Mouse (Mus musculus) induced T-regulatory cell, adult 2 months (primary cell): ENCODE data around the gene Card11.

Source experiments
- DNase-seq: peaks from one replicate; pipeline ENCODE4 v3.0.0-alpha.2; 2012; ENCODE audit warnings: low read depth

The Card11 gene

DNA sequence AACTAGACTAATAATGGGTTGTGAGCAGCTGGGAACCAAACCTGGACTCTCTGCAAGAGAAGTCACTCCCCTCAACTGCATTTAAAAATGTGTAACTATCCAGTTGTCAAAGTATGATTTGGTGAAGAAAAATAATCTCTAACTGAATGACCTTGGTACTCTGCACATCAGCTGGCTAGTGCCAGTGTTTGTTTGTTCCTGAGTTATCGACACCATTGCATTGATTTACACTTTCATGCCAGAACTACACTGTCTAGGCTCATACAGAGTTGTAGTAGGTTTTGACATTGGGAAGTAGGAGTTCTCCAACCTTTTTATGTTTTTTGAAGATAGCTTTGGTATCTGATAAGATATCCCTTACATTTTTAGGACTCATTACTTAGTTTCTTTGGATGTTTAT is 81.9 kb downstream of the Card11 start:
- no peak for DNase-seq

- no peak for DNase-seq
These were observed 82.6 kb downstream of the Card11 start for GRCm38 (mm10) chr5:140917807-140918206.

GRCm38 (mm10) chr5:140910841-140911240 is 89.5 kb downstream of the Card11 start:
- DNase-seq: no peak

DNA sequence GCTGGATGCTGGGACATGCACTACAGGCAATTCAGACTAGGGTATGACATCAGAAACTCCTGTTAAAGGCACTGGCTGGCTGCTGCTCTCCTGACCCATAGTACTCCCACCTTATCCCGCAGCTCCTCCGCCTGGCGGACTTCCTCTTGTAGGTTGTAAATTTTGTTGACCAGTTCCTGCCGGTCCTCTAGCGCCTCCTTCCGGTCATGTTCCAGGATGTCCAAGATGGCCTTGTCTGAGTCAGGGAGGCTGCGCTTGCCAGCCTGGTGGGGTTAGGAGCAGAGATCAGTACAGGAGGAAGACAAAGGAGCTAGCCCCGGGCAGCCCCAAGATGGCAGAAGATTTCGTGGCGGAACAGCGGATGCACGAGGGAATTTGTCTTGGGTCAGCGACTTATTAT is 99.5 kb downstream of the Card11 start:
- no peak for DNase-seq

DNA sequence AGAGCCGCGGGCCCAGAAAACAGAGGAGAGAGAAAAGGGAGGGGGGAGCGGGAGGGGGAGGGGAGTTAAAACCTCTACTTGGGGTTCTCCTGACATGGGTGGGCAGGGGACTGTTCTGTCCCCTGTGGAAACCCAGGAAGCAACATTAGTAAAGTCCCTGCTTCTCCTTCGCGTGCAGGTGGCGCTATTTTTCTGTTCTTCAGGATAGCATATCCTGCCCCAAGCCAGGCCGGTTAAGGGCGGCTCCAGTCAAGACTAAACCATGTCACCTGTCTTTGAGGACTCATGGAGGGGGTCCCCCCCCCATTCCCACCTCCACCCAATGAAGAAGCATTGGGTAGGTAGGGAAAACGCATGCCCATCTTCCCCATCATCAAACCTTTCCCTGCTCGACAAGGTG is 109.3 kb downstream of the Card11 start:
- DNase-seq: no peak

DNA sequence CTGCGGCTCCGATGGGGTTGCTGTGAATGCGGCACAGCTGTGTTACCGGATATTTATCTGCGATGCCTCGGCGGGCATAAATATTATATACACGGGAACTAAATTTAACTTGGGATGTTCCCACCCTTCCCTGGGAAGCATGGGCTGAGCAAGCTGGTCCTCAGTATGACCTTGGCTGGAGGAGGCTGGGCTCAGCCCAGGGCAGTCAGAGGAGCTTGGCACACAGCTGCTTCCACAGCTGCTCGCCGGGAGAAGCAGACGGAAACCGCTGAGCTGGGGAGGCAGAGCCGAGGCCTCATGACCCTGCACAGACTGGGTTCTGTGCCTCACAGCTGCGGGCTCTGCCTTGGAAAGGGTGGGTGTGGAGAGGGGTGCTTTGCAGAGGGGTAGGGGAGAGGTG is 110.3 kb downstream of the Card11 start:
- DNase-seq: no peak

DNA sequence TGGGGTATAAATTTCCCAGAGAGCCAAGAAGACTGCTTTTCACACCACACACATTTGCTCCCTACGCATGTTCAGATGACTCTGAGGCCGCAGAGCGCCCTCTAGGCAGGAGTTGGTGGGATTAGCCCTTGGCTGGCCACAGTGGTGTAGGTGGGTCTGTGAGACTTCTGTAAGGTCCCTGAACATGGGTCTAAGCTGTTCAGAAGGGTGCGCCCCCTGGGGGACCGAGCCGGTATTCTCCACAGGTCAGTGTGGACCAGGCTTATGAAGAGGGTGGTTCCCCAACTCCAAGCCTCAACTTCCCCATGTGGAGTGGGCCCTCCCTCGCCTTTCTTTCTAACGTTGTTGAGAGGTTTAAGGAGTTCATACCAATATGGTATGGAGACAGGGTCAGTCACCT is 110.8 kb downstream of the Card11 start:
- peak; percentile 64 for DNase-seq

GRCm38 (mm10) chr5:140887871-140888270 is 112.5 kb downstream of the Card11 start:
- no peak for DNase-seq

DNA sequence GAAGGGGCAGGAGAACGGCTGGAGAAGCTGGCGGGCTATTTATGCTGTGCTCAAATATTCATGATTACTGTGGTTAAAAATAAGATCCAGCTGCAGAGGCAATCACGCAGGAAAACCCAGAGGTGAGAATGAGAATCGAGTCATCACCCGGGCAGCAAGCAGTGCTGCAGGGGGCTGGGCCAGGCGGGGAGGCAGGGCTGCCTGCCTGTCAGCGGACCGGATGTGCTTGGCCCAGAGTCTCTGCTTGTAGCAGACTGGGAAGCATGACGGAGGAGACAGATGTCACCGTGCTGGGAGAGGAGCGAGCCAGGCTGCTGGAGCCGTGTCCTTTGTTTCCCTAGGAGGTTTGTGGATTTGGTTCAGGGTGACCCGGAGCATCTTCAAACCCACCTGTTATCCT is 115.4 kb downstream of the Card11 start:
- no peak for DNase-seq

DNA sequence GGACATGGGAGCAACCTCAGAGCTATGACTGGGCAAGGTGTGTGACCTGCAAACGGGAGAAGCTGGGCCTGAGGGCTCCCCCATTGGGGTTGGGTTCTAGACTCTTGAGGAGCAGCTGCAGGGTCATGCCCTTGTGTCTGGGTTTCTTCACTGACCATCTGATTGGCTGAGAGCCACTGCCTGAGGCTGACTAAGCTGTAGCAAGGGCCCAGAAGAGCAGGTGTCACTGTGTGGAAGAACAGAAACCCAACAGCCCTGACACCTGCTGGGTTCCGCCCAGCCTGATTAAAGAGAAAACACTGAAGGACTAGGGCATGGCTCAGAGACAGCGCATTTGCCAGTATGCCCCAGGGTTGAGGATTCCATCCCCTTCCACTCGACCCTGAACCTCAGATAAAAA is 118.0 kb downstream of the Card11 start:
- DNase-seq: no peak

- DNase-seq: no peak
These were observed 120.2 kb downstream of the Card11 start for GRCm38 (mm10) chr5:140880151-140880550.

GRCm38 (mm10) chr5:140878644-140879043 is 121.7 kb downstream of the Card11 start:
- peak; percentile 73 for DNase-seq

GRCm38 (mm10) chr5:140873736-140874307 is 126.6 kb downstream of the Card11 start:
- DNase-seq: peak; percentile 55

DNA sequence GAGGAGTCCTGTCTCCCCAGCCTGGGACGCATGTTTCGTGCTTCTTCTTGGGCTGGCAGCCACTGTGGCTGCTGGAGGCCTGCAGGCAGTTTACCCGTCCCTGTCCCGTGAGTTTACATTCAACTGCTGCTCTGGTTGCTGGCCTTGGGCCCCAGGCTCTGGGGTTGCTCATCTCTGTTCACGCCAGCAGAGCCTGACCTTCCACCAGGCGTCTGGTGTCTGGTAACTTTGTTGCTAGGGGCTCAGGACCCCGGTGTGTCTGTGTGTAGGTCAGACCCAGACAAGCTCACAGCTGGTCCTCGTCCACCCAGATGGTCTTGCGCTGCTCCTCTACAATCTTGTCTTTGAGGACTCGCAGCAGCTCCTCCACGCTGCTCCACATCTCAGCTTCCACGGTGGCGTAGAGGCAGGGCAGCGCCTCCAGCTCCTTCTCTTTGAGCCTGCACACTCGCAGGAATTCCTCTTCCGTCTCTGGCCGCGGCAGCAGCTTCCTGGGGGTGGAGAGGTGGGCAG is 127.3 kb downstream of the Card11 start:
- peak; percentile 35 for DNase-seq

DNA sequence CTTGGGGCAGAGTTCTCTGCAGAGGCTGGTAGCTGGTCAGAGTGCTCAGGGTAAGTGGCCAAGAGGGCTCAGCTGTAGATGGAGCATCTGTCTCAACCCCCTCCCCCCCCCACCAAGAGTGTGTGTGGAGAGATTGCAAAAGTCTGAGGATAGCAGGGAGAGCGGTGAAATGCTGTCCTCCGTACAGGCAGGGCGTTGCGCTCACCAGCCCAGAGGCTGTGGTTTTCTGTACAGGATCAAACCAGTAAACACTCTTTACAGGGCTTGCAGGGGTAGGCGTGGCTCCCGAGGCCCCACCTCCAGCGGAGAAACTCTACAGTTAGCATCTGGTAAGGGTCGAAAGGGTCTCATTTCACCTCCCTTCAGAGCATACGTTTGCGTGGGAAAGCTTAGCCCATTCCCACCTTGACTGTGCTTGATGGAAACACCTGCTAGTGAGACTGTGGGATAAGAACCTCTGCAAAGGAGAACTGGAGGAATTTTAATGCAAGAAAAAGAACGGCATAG is 127.8 kb downstream of the Card11 start:
- DNase-seq: peak; percentile 79

DNA sequence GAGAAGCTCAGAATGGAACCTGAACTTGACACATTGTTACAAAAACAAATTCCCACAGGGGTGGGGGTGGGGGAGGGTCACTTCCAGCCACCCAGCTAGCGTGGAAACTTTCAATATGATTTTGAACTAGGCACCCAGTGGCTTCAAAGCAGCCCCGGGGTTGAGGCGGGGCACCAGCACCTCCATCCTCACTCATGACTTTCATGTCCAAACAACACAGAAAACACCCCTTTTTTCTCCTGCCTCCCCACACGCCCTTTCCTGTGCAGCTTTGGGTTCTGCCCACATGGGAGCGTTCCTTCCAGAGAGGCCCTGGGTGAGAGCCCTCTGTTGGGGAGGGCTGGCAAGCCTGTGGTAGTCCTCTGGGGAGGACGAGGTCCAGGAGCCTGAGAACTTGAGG is 129.1 kb downstream of the Card11 start:
- peak; percentile 77 for DNase-seq

DNA sequence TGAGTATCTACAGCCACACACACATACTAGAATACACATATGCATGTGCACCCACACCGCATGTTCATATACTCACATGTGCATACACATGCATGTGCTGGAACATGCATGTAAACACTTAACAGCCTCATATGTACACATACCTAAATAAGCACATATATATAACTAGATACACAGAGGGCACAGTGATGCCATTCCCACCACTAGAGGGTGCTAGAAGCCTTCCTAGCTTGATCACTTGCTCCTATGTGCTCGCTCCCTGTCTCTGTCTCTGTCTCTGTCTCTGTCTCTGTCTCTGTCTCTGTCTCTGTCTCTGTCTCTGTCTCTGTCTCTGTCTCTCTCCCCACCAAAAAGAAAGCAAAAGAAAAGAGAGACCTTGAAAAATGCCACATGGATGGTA is 131.3 kb downstream of the Card11 start:
- peak; percentile 89 for DNase-seq

DNA sequence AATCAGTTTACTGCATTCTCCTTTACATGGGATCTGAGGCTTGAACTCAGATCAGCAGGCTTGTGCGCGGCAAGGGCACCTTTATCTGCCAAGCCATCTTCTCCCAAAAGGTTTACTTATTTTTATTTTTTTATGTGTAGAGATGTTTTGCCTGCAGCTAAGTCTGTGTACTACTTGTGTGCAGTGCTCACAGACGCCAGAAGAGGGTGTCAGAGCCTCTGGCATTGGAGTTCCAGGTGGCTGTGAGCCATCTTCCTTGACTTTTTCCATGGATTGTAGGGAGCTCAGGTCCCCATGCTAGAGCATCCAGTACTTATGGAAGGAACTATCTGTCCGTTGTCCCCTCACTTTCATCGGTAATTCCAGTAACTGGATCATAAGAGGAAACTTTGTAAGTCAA is 140.7 kb downstream of the Card11 start:
- DNase-seq: no peak

- peak; percentile 66 for DNase-seq
These were observed 142.0 kb downstream of the Card11 start for GRCm38 (mm10) chr5:140858335-140858734.

GRCm38 (mm10) chr5:140857432-140858154 is 142.8 kb downstream of the Card11 start:
- DNase-seq: peak; percentile 60

- DNase-seq: no peak
These were observed 144.4 kb downstream of the Card11 start for GRCm38 (mm10) chr5:140855909-140856530.

- no peak for DNase-seq
These were observed 145.7 kb downstream of the Card11 start for GRCm38 (mm10) chr5:140854700-140855099.

GRCm38 (mm10) chr5:140853723-140854122 is 146.7 kb downstream of the Card11 start:
- DNase-seq: no peak
